Mouse (Mus musculus) midbrain, embryonic 14.5 days (tissue): ENCODE measurements around the gene Pbld2. TPM values are rescaled to one million over a fixed set of nuclear protein-coding genes. Genes with fewer than 3 reads are reported as not detected.
A peak's percentile ranks its signal among the peaks of the same experiment; 100 is the strongest.

Experiments used
- ATAC-seq: fragments of 200-750 bp; cut with Nextera tagmentation; 2 replicates; pipeline ENCODE4 v1.8.0; 2017; ENCODE audit warnings: moderate number of reproducible peaks, moderate library complexity; ENCODE audit not compliant: low FRiP score, low TSS enrichment
- DNase-seq: peaks from one replicate; pipeline ENCODE4 v3.0.0-alpha.2; 2015
- H3K27ac ChIP-seq: fragments of 300-500 bp; sonication (generic); replicated peaks from 2 replicates; pipeline ENCODE4 v1.5.1; 2014; ENCODE audit warnings: mild to moderate bottlenecking, low read depth, low read length, moderate library complexity
- H3K27me3 ChIP-seq: fragments of 300-500 bp; sonication (generic); 2 replicates; pipeline ENCODE4 v1.6.1; 2014; ENCODE audit warnings: low read length, control low read depth, mixed read lengths; ENCODE audit not compliant: control insufficient read depth, insufficient read depth
- H3K36me3 ChIP-seq: fragments of 300-500 bp; sonication (generic); 2 replicates; pipeline ENCODE4 v1.6.1; 2014; ENCODE audit warnings: low read length, control low read depth; ENCODE audit not compliant: control insufficient read depth, insufficient read depth
- H3K4me1 ChIP-seq: fragments of 300-500 bp; sonication (generic); 2 replicates; pipeline ENCODE4 v1.6.1; 2014; ENCODE audit warnings: mild to moderate bottlenecking, antibody characterized with exemption, low read length, control low read depth; ENCODE audit not compliant: control insufficient read depth, insufficient read depth
- H3K4me2 ChIP-seq: fragments of 300-500 bp; sonication (generic); 2 replicates; pipeline ENCODE4 v1.6.1; 2014; ENCODE audit warnings: mild to moderate bottlenecking, low read length, moderate library complexity
- H3K4me3 ChIP-seq: fragments of 300-500 bp; sonication (generic); replicated peaks from 2 replicates; pipeline ENCODE4 v1.5.1; 2014; ENCODE audit warnings: low read depth, low read length
- H3K9ac ChIP-seq: fragments of 300-500 bp; sonication (generic); replicated peaks from 2 replicates; pipeline ENCODE4 v1.6.1; 2014; ENCODE audit warnings: mild to moderate bottlenecking, low read length, moderate library complexity
- H3K9me3 ChIP-seq: fragments of 300-500 bp; sonication (generic); 2 replicates; pipeline ENCODE4 v1.6.1; 2016; ENCODE audit warnings: low read length, control low read depth, mixed read lengths; ENCODE audit not compliant: control insufficient read depth
- WGBS: fragments of 180-500 bp; shearing (Covaris S2); extraction: QIAGEN DNeasy Blood & Tissue Kit; methylation state at CpG from one replicate; pipeline ENCODE4 v1.1.7; 2014; 5-methylcytosine and 5-hydroxymethylcytosine counted together
- polyA plus RNA-seq: library from polyadenylated mRNA; unstranded; fragments of >200 nt; fragmentation: Nextera tagmentation; extraction: Ambion mirVana; gene quantifications from 2 replicates; pipeline ENCODE4 v1.2.1, GENCODE M21; 2014

Gene Pbld2
- polyA plus RNA-seq, 1 experiment from 2014 or later: 0.79 TPM

GRCm38 (mm10) chr10:63000584-63000983 is 23.5 kb upstream of the Pbld2 start:
- ATAC-seq: no peak
- Histone ChIP-seq H3K4me3 (no peak overlapping the region), H3K36me3 (peaks cover 91% of the 10 kb centered on the region), H3K9ac (no peak overlapping the region), H3K27ac (no peak overlapping the region), H3K4me2 (no peak overlapping the region), H3K27me3 (no peaks in the 10 kb centered on the region), H3K4me1 (no peaks in the 10 kb centered on the region), H3K9me3 (no peaks in the 10 kb centered on the region)
- WGBS: 52% methylated on average over 9 of the region's 9 CpGs
- DNase-seq: no peak

GRCm38 (mm10) chr10:63003252-63003651 is 20.9 kb upstream of the Pbld2 start:
- no peak overlapping the region for H3K4me2 ChIP-seq
- no peaks in the 10 kb centered on the region for H3K9me3 ChIP-seq
- ATAC-seq: no peak
- H3K4me1 ChIP-seq: no peaks in the 10 kb centered on the region
- H3K9ac ChIP-seq: no peak overlapping the region
- DNase-seq: no peak
- no peak overlapping the region for H3K4me3 ChIP-seq
- H3K36me3 ChIP-seq: peaks cover 92% of the 10 kb centered on the region
- H3K27me3 ChIP-seq: no peaks in the 10 kb centered on the region
- 85% methylated on average over 9 of the region's 9 CpGs for WGBS
- H3K27ac ChIP-seq: no peak overlapping the region

GRCm38 (mm10) chr10:63004556-63004955 is 19.6 kb upstream of the Pbld2 start:
- no peaks in the 10 kb centered on the region for H3K27me3 ChIP-seq
- no peaks in the 10 kb centered on the region for H3K4me1 ChIP-seq
- H3K27ac ChIP-seq: no peak overlapping the region
- H3K4me3 ChIP-seq: no peak overlapping the region
- DNase-seq (no peak), ATAC-seq (no peak)
- H3K9me3 ChIP-seq: no peaks in the 10 kb centered on the region
- H3K36me3 ChIP-seq: peaks cover 91% of the 10 kb centered on the region
- no peak overlapping the region for H3K4me2 ChIP-seq
- H3K9ac ChIP-seq: no peak overlapping the region
- 92% methylated on average over 9 of the region's 9 CpGs for WGBS

GRCm38 (mm10) chr10:63008193-63008592 is 15.9 kb upstream of the Pbld2 start:
- no peak overlapping the region for H3K4me3 ChIP-seq
- 72% methylated on average over 3 of the region's 3 CpGs for WGBS
- no peak for DNase-seq
- no peak overlapping the region for H3K27ac ChIP-seq
- H3K9ac ChIP-seq: no peak overlapping the region
- ATAC-seq: no peak
- H3K4me1 ChIP-seq: no peaks in the 10 kb centered on the region
- peaks cover 90% of the 10 kb centered on the region for H3K36me3 ChIP-seq
- H3K4me2 ChIP-seq: no peak overlapping the region
- no peaks in the 10 kb centered on the region for H3K27me3 ChIP-seq
- H3K9me3 ChIP-seq: no peaks in the 10 kb centered on the region

- Histone ChIP-seq H3K36me3 (peaks cover 93% of the 10 kb centered on the region), H3K27ac (no peak overlapping the region), H3K4me3 (no peak overlapping the region), H3K9me3 (no peaks in the 10 kb centered on the region), H3K27me3 (no peaks in the 10 kb centered on the region), H3K4me2 (no peak overlapping the region), H3K4me1 (no peaks in the 10 kb centered on the region), H3K9ac (no peak overlapping the region)
- DNase-seq (no peak), ATAC-seq (no peak)
- 90% methylated on average over 4 of the region's 4 CpGs for WGBS
Measured at GRCm38 (mm10) chr10:63010268-63010667, 13.8 kb upstream of the Pbld2 start.

GRCm38 (mm10) chr10:63011556-63011955 is 12.6 kb upstream of the Pbld2 start:
- Histone ChIP-seq H3K4me3 (no peak overlapping the region), H3K4me2 (no peak overlapping the region), H3K4me1 (no peaks in the 10 kb centered on the region), H3K36me3 (peaks cover 96% of the 10 kb centered on the region), H3K27ac (no peak overlapping the region), H3K9me3 (no peaks in the 10 kb centered on the region), H3K9ac (no peak overlapping the region), H3K27me3 (no peaks in the 10 kb centered on the region)
- ATAC-seq (no peak), DNase-seq (no peak)
- WGBS: 86% methylated on average over 6 of the region's 6 CpGs

GRCm38 (mm10) chr10:63013476-63013875 is 10.6 kb upstream of the Pbld2 start:
- 87% methylated on average over 3 of the region's 3 CpGs for WGBS
- Histone ChIP-seq H3K9ac (no peak overlapping the region), H3K4me2 (no peak overlapping the region), H3K4me1 (peaks cover under 1% of the 10 kb centered on the region; the same call in 1 of the 2 replicates), H3K4me3 (no peak overlapping the region), H3K27me3 (no peaks in the 10 kb centered on the region), H3K27ac (no peak overlapping the region), H3K9me3 (no peaks in the 10 kb centered on the region), H3K36me3 (peaks cover 92% of the 10 kb centered on the region)
- DNase-seq (no peak), ATAC-seq (no peak)

- WGBS: 85% methylated on average over 9 of the region's 9 CpGs
Measured at GRCm38 (mm10) chr10:63014168-63014567, 9.9 kb upstream of the Pbld2 start.

GRCm38 (mm10) chr10:63019304-63019703 is 4.8 kb upstream of the Pbld2 start:
- H3K9ac ChIP-seq: no peak overlapping the region
- peak overlapping the region; percentile 27 for H3K4me2 ChIP-seq
- peaks cover 38% of the 10 kb centered on the region for H3K36me3 ChIP-seq
- peaks cover 34% of the 10 kb centered on the region for H3K4me1 ChIP-seq
- ATAC-seq (no peak), DNase-seq (no peak)
- no peak overlapping the region for H3K27ac ChIP-seq
- no peaks in the 10 kb centered on the region for H3K27me3 ChIP-seq
- no peaks in the 10 kb centered on the region for H3K9me3 ChIP-seq
- H3K4me3 ChIP-seq: no peak overlapping the region
- WGBS: 82% methylated on average over 6 of the region's 6 CpGs

More at GRCm38 (mm10) chr10:63014168-63014567, 9.9 kb upstream of the Pbld2 start:
- Histone ChIP-seq H3K27ac (no peak overlapping the region), H3K9ac (no peak overlapping the region), H3K36me3 (peaks cover 87% of the 10 kb centered on the region), H3K9me3 (no peaks in the 10 kb centered on the region), H3K4me3 (no peak overlapping the region), H3K27me3 (no peaks in the 10 kb centered on the region), H3K4me1 (peaks cover 7% of the 10 kb centered on the region), H3K4me2 (no peak overlapping the region)
- ATAC-seq: no peak
- DNase-seq: no peak
